Mouse (Mus musculus) embryonic facial prominence, embryonic 11.5 days (tissue): ENCODE results near the gene Tpbgl. TPM values are rescaled to one million over a fixed set of nuclear protein-coding genes. Genes with fewer than 3 reads are reported as not detected.

Source experiments
- ATAC-seq: fragments of 200-750 bp; cut with Nextera tagmentation; replicated peaks from 2 replicates; pipeline ENCODE4 v1.8.0; 2017; ENCODE audit warnings: low read depth; ENCODE audit not compliant: insufficient number of reproducible peaks, low FRiP score, low TSS enrichment
- DNase-seq: peaks from one replicate; pipeline ENCODE4 v3.0.0-alpha.2; 2015; ENCODE audit warnings: low spot score
- H3K27ac ChIP-seq: fragments of 300-500 bp; sonication (generic); replicated peaks from 2 replicates; pipeline ENCODE4 v1.5.1; 2014; ENCODE audit warnings: mild to moderate bottlenecking, low read depth, low read length, control low read depth
- H3K27me3 ChIP-seq: fragments of 300-500 bp; sonication (generic); 2 replicates; pipeline ENCODE4 v1.6.1; 2014; ENCODE audit warnings: mild to moderate bottlenecking, low read length, moderate library complexity, mixed read lengths; ENCODE audit not compliant: control insufficient read depth, insufficient read depth
- H3K36me3 ChIP-seq: fragments of 300-500 bp; sonication (generic); replicated peaks from 2 replicates; pipeline ENCODE4 v1.6.1; 2014; ENCODE audit warnings: low read depth, mild to moderate bottlenecking, low read length, moderate library complexity, mixed read lengths; ENCODE audit not compliant: control insufficient read depth, insufficient read depth
- H3K4me1 ChIP-seq: fragments of 300-500 bp; sonication (generic); 2 replicates; pipeline ENCODE4 v1.6.1; 2014; ENCODE audit warnings: low read length, mixed read lengths; ENCODE audit not compliant: control insufficient read depth, insufficient read depth
- H3K4me2 ChIP-seq: fragments of 300-500 bp; sonication (generic); 2 replicates; pipeline ENCODE4 v1.6.1; 2014; ENCODE audit warnings: low read depth, mild to moderate bottlenecking, control low read depth, low read length, moderate library complexity
- H3K4me3 ChIP-seq: fragments of 300-500 bp; sonication (generic); 2 replicates; pipeline ENCODE4 v1.5.1; 2014; ENCODE audit warnings: low read depth, low read length, control low read depth
- H3K9ac ChIP-seq: fragments of 300-500 bp; sonication (generic); replicated peaks from 2 replicates; pipeline ENCODE4 v1.6.1; 2014; ENCODE audit warnings: mild to moderate bottlenecking, control low read depth, low read length
- H3K9me3 ChIP-seq: fragments of 300-500 bp; sonication (generic); replicated peaks from 2 replicates; pipeline ENCODE4 v1.6.1; 2016; ENCODE audit warnings: mild to moderate bottlenecking, low read length, inconsistent platforms, mixed read lengths; ENCODE audit not compliant: control insufficient read depth
- WGBS: fragments of 180-500 bp; shearing (Covaris S2); extraction: QIAGEN DNeasy Blood & Tissue Kit; methylation state at CpG from one replicate; pipeline ENCODE4 v1.1.7; 2014; 5-methylcytosine and 5-hydroxymethylcytosine counted together
- polyA plus RNA-seq: library from polyadenylated mRNA; unstranded; fragments of >200 nt; fragmentation: Nextera tagmentation; extraction: Ambion mirVana; gene quantifications from 2 replicates; pipeline ENCODE4 v1.2.1, GENCODE M21; 2014

The Tpbgl gene
- polyA plus RNA-seq, 1 experiment from 2014 or later: 0.49 TPM

- WGBS: 11% methylated on average over 6 of the region's 6 CpGs
- Histone ChIP-seq H3K4me3 (no peak overlapping the region), H3K36me3 (no peaks in the 10 kb centered on the region), H3K27ac (no peak overlapping the region), H3K27me3 (peaks cover 12% of the 10 kb centered on the region), H3K4me2 (no peak overlapping the region), H3K9ac (no peak overlapping the region), H3K4me1 (no peaks in the 10 kb centered on the region), H3K9me3 (no peaks in the 10 kb centered on the region)
- peak; percentile 79 for DNase-seq
- ATAC-seq: no peak
Measured at GRCm38 (mm10) chr7:99632286-99632685, 5.4 kb upstream of the Tpbgl start.

- 5% methylated on average over 7 of the region's 7 CpGs for WGBS
Measured at GRCm38 (mm10) chr7:99627366-99627765, 463 bp upstream of the Tpbgl start.

GRCm38 (mm10) chr7:99625722-99626375 lies 1.1 kb downstream of the Tpbgl start:
- Histone ChIP-seq H3K4me2 (peak overlapping the region; percentile 96), H3K9me3 (no peaks in the 10 kb centered on the region), H3K27ac (no peak overlapping the region), H3K9ac (peak overlapping the region; percentile 39), H3K36me3 (no peaks in the 10 kb centered on the region), H3K27me3 (peaks cover 37% of the 10 kb centered on the region), H3K4me3 (peak overlapping the region; percentile 43), H3K4me1 (peaks cover 11% of the 10 kb centered on the region; the same call in 1 of the 2 replicates)
- peak; percentile 89 for ATAC-seq
- DNase-seq: peak; percentile 87
- under 1% methylated on average over 77 of the region's 81 CpGs for WGBS

More at GRCm38 (mm10) chr7:99627366-99627765, 463 bp upstream of the Tpbgl start:
- Histone ChIP-seq H3K27ac (no peak overlapping the region), H3K9me3 (no peaks in the 10 kb centered on the region), H3K9ac (no peak overlapping the region), H3K36me3 (no peaks in the 10 kb centered on the region), H3K4me3 (no peak overlapping the region; the same call in 1 of the 2 replicates), H3K4me1 (peaks cover 11% of the 10 kb centered on the region; the same call in 1 of the 2 replicates), H3K27me3 (peaks cover 37% of the 10 kb centered on the region), H3K4me2 (no peak overlapping the region)
- no peak for DNase-seq
- ATAC-seq: no peak

- Histone ChIP-seq H3K4me2 (no peak overlapping the region), H3K36me3 (no peaks in the 10 kb centered on the region), H3K9ac (no peak overlapping the region), H3K4me1 (no peaks in the 10 kb centered on the region), H3K27ac (no peak overlapping the region), H3K4me3 (no peak overlapping the region), H3K27me3 (no peaks in the 10 kb centered on the region), H3K9me3 (no peaks in the 10 kb centered on the region)
- WGBS: 11% methylated on average over 3 of the region's 3 CpGs
- DNase-seq (peak; percentile 54), ATAC-seq (no peak)
Measured at GRCm38 (mm10) chr7:99618860-99619259, 8.0 kb downstream of the Tpbgl start.

GRCm38 (mm10) chr7:99618264-99618663 lies 8.6 kb downstream of the Tpbgl start:
- 68% methylated on average over 2 of the region's 2 CpGs for WGBS
- H3K27me3 ChIP-seq: no peaks in the 10 kb centered on the region
- no peak overlapping the region for H3K4me2 ChIP-seq
- H3K36me3 ChIP-seq: no peaks in the 10 kb centered on the region
- H3K9me3 ChIP-seq: no peaks in the 10 kb centered on the region
- no peak overlapping the region for H3K4me3 ChIP-seq
- no peaks in the 10 kb centered on the region for H3K4me1 ChIP-seq
- H3K27ac ChIP-seq: no peak overlapping the region
- H3K9ac ChIP-seq: no peak overlapping the region
- DNase-seq: no peak
- ATAC-seq: no peak

GRCm38 (mm10) chr7:99607632-99608031 lies 19.3 kb downstream of the Tpbgl start:
- no peaks in the 10 kb centered on the region for H3K9me3 ChIP-seq
- H3K27ac ChIP-seq: no peak overlapping the region
- no peaks in the 10 kb centered on the region for H3K36me3 ChIP-seq
- H3K27me3 ChIP-seq: no peaks in the 10 kb centered on the region
- no peak overlapping the region for H3K9ac ChIP-seq
- H3K4me1 ChIP-seq: no peaks in the 10 kb centered on the region
- ATAC-seq (no peak), DNase-seq (no peak)
- no peak overlapping the region for H3K4me3 ChIP-seq
- H3K4me2 ChIP-seq: no peak overlapping the region
- WGBS: 47% methylated on average over 2 of the region's 2 CpGs

GRCm38 (mm10) chr7:99606766-99607165 lies 20.1 kb downstream of the Tpbgl start:
- 59% methylated on average over 3 of the region's 3 CpGs for WGBS
- H3K36me3 ChIP-seq: no peaks in the 10 kb centered on the region
- H3K4me2 ChIP-seq: no peak overlapping the region
- H3K9ac ChIP-seq: no peak overlapping the region
- no peak overlapping the region for H3K27ac ChIP-seq
- H3K27me3 ChIP-seq: no peaks in the 10 kb centered on the region
- no peak for ATAC-seq
- no peak for DNase-seq
- no peaks in the 10 kb centered on the region for H3K4me1 ChIP-seq
- H3K4me3 ChIP-seq: no peak overlapping the region
- no peaks in the 10 kb centered on the region for H3K9me3 ChIP-seq

GRCm38 (mm10) chr7:99606303-99606702 lies 20.6 kb downstream of the Tpbgl start:
- Histone ChIP-seq H3K27me3 (no peaks in the 10 kb centered on the region), H3K4me1 (no peaks in the 10 kb centered on the region), H3K27ac (no peak overlapping the region), H3K9me3 (no peaks in the 10 kb centered on the region), H3K4me2 (no peak overlapping the region), H3K9ac (no peak overlapping the region), H3K4me3 (no peak overlapping the region), H3K36me3 (no peaks in the 10 kb centered on the region)
- ATAC-seq (no peak), DNase-seq (no peak)
- 84% methylated on average over 11 of the region's 11 CpGs for WGBS
